Mouse (Mus musculus): ENCODE data around the gene Thoc6.

Gene Thoc6

DNA sequence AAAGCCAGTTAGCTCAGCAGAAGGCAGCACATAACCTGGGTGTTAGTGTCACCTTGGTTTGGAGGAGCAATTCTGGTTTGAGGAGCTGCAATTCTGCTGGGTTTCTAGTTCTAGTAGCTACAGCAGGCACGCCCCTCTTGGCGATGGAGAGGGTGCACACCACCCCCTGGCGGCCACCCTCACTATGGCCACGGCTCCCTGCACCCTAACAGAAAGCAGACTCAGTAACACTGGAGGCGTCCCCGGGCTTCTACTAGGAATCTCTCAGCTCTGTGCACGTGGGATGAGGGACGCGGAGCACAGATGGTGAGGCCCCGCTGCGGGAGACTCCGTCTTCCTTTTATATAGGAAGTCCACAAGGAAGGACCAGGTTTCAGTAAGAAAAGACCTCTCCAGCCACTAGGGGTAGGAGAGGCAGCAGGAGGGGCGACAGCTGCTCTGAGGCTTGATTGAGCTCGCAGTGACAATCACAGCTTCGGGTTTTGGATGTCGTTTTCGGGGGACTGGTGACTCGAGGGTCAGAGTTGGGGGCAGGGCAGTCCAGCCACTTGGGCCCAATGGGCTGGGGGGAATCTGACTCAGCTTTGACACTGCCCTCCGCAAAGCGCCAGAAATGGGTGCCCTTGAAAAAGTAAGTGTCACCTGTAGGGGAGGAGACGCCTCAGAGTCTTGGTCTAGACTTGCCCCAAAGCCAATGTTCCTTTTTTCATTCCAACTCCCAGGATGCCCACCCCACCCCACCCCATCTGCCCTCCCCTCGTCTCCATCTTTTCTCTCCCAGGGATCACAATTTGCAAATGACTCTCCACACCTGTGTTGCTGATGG lies 43.3 kb downstream of the Thoc6 start:
- DNase-seq (ENCODE audit: low read depth, low spot score): peak; percentile 86

DNA sequence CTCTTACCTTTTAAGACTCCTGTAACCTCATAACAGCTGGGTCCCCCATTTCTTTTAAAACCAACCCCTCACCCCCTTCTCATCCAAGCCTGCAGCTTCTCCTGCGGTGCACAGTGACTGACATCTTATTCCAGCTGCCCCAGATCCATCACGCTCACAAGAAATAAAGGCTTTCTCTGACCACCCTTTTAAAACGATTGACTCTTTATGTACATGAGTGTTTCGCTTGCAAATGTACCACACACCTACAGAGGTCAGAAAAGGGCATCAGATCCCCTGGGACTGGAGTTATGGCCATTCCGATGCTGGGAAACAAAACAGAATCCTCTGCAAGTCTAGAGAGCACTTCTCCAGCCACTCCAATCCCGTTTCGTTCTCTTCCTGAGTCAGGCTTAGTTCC lies 45.9 kb downstream of the Thoc6 start:
- no peak for DNase-seq (ENCODE audit: low read depth, low spot score)

DNA sequence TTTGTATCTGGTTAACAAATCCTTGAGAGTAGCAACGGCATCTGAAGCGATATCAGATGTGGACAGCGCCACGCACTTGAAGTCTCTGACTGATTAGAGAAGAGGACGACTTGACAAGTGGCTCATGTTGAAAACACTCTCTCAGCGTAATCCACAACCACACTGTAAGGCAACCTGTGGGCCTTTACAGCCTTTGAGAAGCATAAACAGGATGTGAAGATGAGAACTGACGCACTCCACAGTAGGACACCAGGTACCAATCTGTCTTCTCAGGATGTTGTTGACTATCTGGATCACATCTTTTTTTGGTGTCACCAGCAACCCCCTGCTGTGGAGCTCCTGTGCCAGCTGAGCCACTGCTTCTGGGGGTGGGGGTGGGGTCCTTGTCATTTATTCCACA lies 53.3 kb downstream of the Thoc6 start:
- no peak for DNase-seq (ENCODE audit: low read depth, low spot score)
